24 mouse cellular contexts compared by ENCODE assay signal in genomic region chr2:165475412-165475811, GRCm38 (mm10). TPM values are rescaled to one million over a fixed set of nuclear protein-coding genes. Genes with fewer than 3 reads are reported as not detected.
DNase-seq lines count a peak whose midpoint lies in the region; ATAC-seq and TF ChIP-seq lines count a peak whose summit lies in the region.
"Had no signal": no experiment of that assay in that cellular context is flagged by ENCODE, and none has a peak within 500 bp of the region (broad histone marks: within the 10 kb centered on the region; RNA-seq: fewer than 3 reads in every experiment).

No protein-coding gene starts in this region.

- no peak overlapping the region for H3K4me3 ChIP-seq in forebrain, embryonic 10.5 days
- H3K4me3 ChIP-seq in forebrain, embryonic 11.5 days (ENCODE audit: low read depth, low read length) = no peak overlapping the region
- H3K4me3 ChIP-seq in kidney, adult 2 months (ENCODE audit: insufficient read depth, low read depth, low read length) = no peak overlapping the region
- no peak overlapping the region for H3K4me3 ChIP-seq in liver, postnatal 0 days (ENCODE audit: low read depth, low read length)
- no peak overlapping the region for H3K4me3 ChIP-seq in liver, embryonic 11.5 days (ENCODE audit: low read depth, low read length)
- H3K4me3 ChIP-seq: embryonic facial prominence, embryonic 10.5 days; embryonic facial prominence, embryonic 12.5 days; forebrain, embryonic 13.5 days; forebrain, embryonic 15.5 days had no signal

- WGBS in forebrain, embryonic 10.5 days = 80% methylated on average over 7 of the region's 7 CpGs
- WGBS in forebrain, embryonic 11.5 days = 76% methylated on average over 7 of the region's 7 CpGs
- 57% methylated on average over 7 of the region's 7 CpGs for WGBS in kidney, adult 2 months
- 62% methylated on average over 7 of the region's 7 CpGs for WGBS in liver, postnatal 0 days (ENCODE audit: insufficient replicate concordance)
- WGBS in liver, embryonic 11.5 days = 82% methylated on average over 7 of the region's 7 CpGs

- H3K4me2 ChIP-seq in forebrain, embryonic 11.5 days (ENCODE audit: low read depth, low read length, severe bottlenecking) = no peak overlapping the region
- no peak overlapping the region for H3K4me2 ChIP-seq in liver, postnatal 0 days (ENCODE audit: low read depth, low read length)
- H3K4me2 ChIP-seq in liver, embryonic 11.5 days = no peak overlapping the region
- H3K4me2 ChIP-seq: embryonic facial prominence, embryonic 12.5 days; forebrain, embryonic 13.5 days; forebrain, embryonic 15.5 days had no signal

- H3K9ac ChIP-seq in forebrain, embryonic 11.5 days (ENCODE audit: low read length) = no peak overlapping the region
- no peak overlapping the region for H3K9ac ChIP-seq in liver, postnatal 0 days (replicated peaks)
- no peak overlapping the region for H3K9ac ChIP-seq in liver, embryonic 11.5 days (ENCODE audit: low read depth, low read length)
- H3K9ac ChIP-seq: embryonic facial prominence, embryonic 12.5 days; forebrain, embryonic 13.5 days; forebrain, embryonic 15.5 days; forebrain, postnatal 0 days had no signal

- H3K27ac ChIP-seq in forebrain, embryonic 10.5 days = 0 out of 2 replicates have a peak overlapping the region, but pooled peaks have one; percentile 32
- no peak overlapping the region for H3K27ac ChIP-seq in forebrain, embryonic 11.5 days (ENCODE audit: low read depth, low read length)
- H3K27ac ChIP-seq in kidney, adult 2 months (ENCODE audit: insufficient read depth, low read depth, low read length) = peak overlapping the region; percentile 22; the same call in 1 of the 2 replicates
- no peak overlapping the region for H3K27ac ChIP-seq in liver, postnatal 0 days (ENCODE audit: low read depth)
- no peak overlapping the region for H3K27ac ChIP-seq in liver, embryonic 11.5 days (ENCODE audit: low read depth, low read length)
- H3K27ac ChIP-seq: embryonic facial prominence, embryonic 10.5 days; embryonic facial prominence, embryonic 12.5 days; forebrain, embryonic 13.5 days; forebrain, embryonic 15.5 days had no signal

- TF ChIP-seq EP300 in liver, postnatal 0 days (IDR thresholded peaks at IDR 0.05; ENCODE audit: low read depth) = no peak

- no peak for TF ChIP-seq POLR2A in kidney, adult 2 months (IDR thresholded peaks at IDR 0.05; ENCODE audit: low read depth, low read length)

- no peaks in the 10 kb centered on the region for H3K36me3 ChIP-seq in forebrain, embryonic 10.5 days (replicated peaks)
- H3K36me3 ChIP-seq in forebrain, embryonic 11.5 days (ENCODE audit: control insufficient read depth, insufficient read depth, low read length) = no peaks in the 10 kb centered on the region
- H3K36me3 ChIP-seq in kidney, adult 2 months (ENCODE audit: control insufficient read depth, insufficient read depth, low read length) = no peaks in the 10 kb centered on the region
- H3K36me3 ChIP-seq in liver, postnatal 0 days (replicated peaks; ENCODE audit: insufficient read depth, low read length) = no peaks in the 10 kb centered on the region
- no peaks in the 10 kb centered on the region for H3K36me3 ChIP-seq in liver, embryonic 11.5 days (ENCODE audit: control insufficient read depth, insufficient read depth, low read length)
- H3K36me3 ChIP-seq: embryonic facial prominence, embryonic 10.5 days; embryonic facial prominence, embryonic 12.5 days; forebrain, embryonic 15.5 days; G1E had no signal

- H3K9me3 ChIP-seq in forebrain, embryonic 10.5 days = no peaks in the 10 kb centered on the region
- H3K9me3 ChIP-seq in forebrain, embryonic 11.5 days (ENCODE audit: control insufficient read depth, low read length) = no peaks in the 10 kb centered on the region
- H3K9me3 ChIP-seq in liver, postnatal 0 days (ENCODE audit: low read length) = no peaks in the 10 kb centered on the region
- H3K9me3 ChIP-seq in liver, embryonic 11.5 days (ENCODE audit: control insufficient read depth, low read length) = no peaks in the 10 kb centered on the region
- H3K9me3 ChIP-seq: embryonic facial prominence, embryonic 10.5 days; embryonic facial prominence, embryonic 12.5 days; forebrain, embryonic 13.5 days; forebrain, embryonic 15.5 days; G1E had no signal

- TF ChIP-seq CTCF in kidney, adult 2 months (conservative IDR thresholded peaks at IDR 0.05; ENCODE audit: insufficient read depth, insufficient read length, low read depth, low read length) = no peak
- TF ChIP-seq CTCF in liver, postnatal 0 days (IDR thresholded peaks at IDR 0.05; ENCODE audit: low read depth) = no peak

- H3K4me1 ChIP-seq in forebrain, embryonic 10.5 days = peaks cover 25% of the 10 kb centered on the region
- peaks cover 6% of the 10 kb centered on the region for H3K4me1 ChIP-seq in forebrain, embryonic 11.5 days (replicated peaks; ENCODE audit: control insufficient read depth, insufficient read depth, low read length)
- H3K4me1 ChIP-seq in kidney, adult 2 months (ENCODE audit: control insufficient read depth, insufficient read depth, low read length) = peaks cover 8% of the 10 kb centered on the region; the same call in 1 of the 2 replicates
- H3K4me1 ChIP-seq in liver, postnatal 0 days (ENCODE audit: insufficient read depth) = peaks cover 7% of the 10 kb centered on the region; the same call in 1 of the 2 replicates
- H3K4me1 ChIP-seq in liver, embryonic 11.5 days (replicated peaks; ENCODE audit: control insufficient read depth, insufficient read depth, low read length) = no peaks in the 10 kb centered on the region

- no peak for ATAC-seq in forebrain, embryonic 11.5 days (replicated peaks; ENCODE audit: low FRiP score)
- 0 out of 2 replicates have a peak, but pooled peaks have one; percentile 28 for ATAC-seq in liver, postnatal 0 days
- no peak for ATAC-seq in liver, embryonic 11.5 days (replicated peaks; ENCODE audit: low FRiP score)
- ATAC-seq: activated CD4-positive, CD25-positive, alpha-beta regulatory T cell, adult 4 months; CD4-positive, CD25-positive, alpha-beta regulatory T cell, adult 4 months; forebrain, embryonic 13.5 days; forebrain, embryonic 15.5 days; forebrain, postnatal 0 days; Patski had no signal

- H3K27me3 ChIP-seq in forebrain, embryonic 10.5 days (ENCODE audit: poor library complexity, severe bottlenecking) = peaks cover 41% of the 10 kb centered on the region
- H3K27me3 ChIP-seq in forebrain, embryonic 11.5 days (ENCODE audit: control insufficient read depth, insufficient read depth, low read length) = peaks cover 5% of the 10 kb centered on the region; the same call in 1 of the 2 replicates
- no peaks in the 10 kb centered on the region for H3K27me3 ChIP-seq in kidney, adult 2 months (replicated peaks; ENCODE audit: control insufficient read depth, insufficient read depth, low read length)
- peaks cover 5% of the 10 kb centered on the region; the same call in 1 of the 2 replicates for H3K27me3 ChIP-seq in liver, postnatal 0 days (ENCODE audit: insufficient read depth, low read length)
- H3K27me3 ChIP-seq in liver, embryonic 11.5 days (replicated peaks; ENCODE audit: control insufficient read depth, insufficient read depth, low read length) = peaks cover 23% of the 10 kb centered on the region
- H3K27me3 ChIP-seq: Patski had no signal

- DNase-seq in forebrain, embryonic 10.5 days (ENCODE audit: extremely low spot score, low spot score) = no peak
- no peak for DNase-seq in forebrain, embryonic 11.5 days (ENCODE audit: low spot score)
- peak; percentile 55 for DNase-seq in kidney, adult 2 months
- no peak for DNase-seq in kidney, postnatal 36 days
- DNase-seq in liver, postnatal 0 days = no peak
- no peak for DNase-seq in liver, embryonic 11.5 days (ENCODE audit: low spot score)
- DNase-seq: adrenal gland, adult 8-10 months; adrenal gland, postnatal 14 days; adrenal gland, postnatal 36 days; B cell, adult 2 months; cerebellum, adult 11-12 months; cerebellum, adult 2 months; cerebellum, adult 9-10 months; cerebellum, postnatal 10 days; cerebellum, postnatal 25 days; forebrain, postnatal 0 days had no signal

RNA-seq across cellular contexts. Expression of gene Slc13a3, which starts 2.4 kb away (rescaled TPM):
- polyA plus RNA-seq in forebrain, embryonic 10.5 days (2016; fragmentation: Nextera tagmentation; extraction: Ambion mirVana) = 0.69 and 0.77 TPM in 2 replicates
- 1.9 and 2.5 TPM in 2 replicates for polyA plus RNA-seq in forebrain, embryonic 11.5 days (2014; fragmentation: Nextera tagmentation; extraction: Ambion mirVana)
- polyA plus RNA-seq in kidney, adult 2 months (2012; rRNA removed) = 584 and 709 TPM in 2 replicates
- 46.2 and 49.5 TPM in 2 replicates for polyA plus RNA-seq in liver, postnatal 0 days (2015; fragmentation: Nextera tagmentation; extraction: Ambion mirVana)
- 2.9 and 4.0 TPM in 2 replicates for polyA plus RNA-seq in liver, embryonic 11.5 days (2014; fragmentation: Nextera tagmentation; extraction: Ambion mirVana)
- polyA plus RNA-seq: activated CD4-positive, CD25-positive, alpha-beta regulatory T cell, adult 4 months; G1E had no signal

RNA-seq across cellular contexts. Expression of gene Trp53rka, which starts 17.7 kb away (rescaled TPM):
- 55.3 and 59.3 TPM in 2 replicates for polyA plus RNA-seq in forebrain, embryonic 10.5 days (2016; fragmentation: Nextera tagmentation; extraction: Ambion mirVana)
- polyA plus RNA-seq in forebrain, embryonic 11.5 days (2014; fragmentation: Nextera tagmentation; extraction: Ambion mirVana) = 53.1 and 58.9 TPM in 2 replicates
- 15.5 and 16.3 TPM in 2 replicates for polyA plus RNA-seq in kidney, adult 2 months (2012; rRNA removed)
- 8.8 and 9.1 TPM in 2 replicates for polyA plus RNA-seq in liver, postnatal 0 days (2015; fragmentation: Nextera tagmentation; extraction: Ambion mirVana)
- polyA plus RNA-seq in liver, embryonic 11.5 days (2014; fragmentation: Nextera tagmentation; extraction: Ambion mirVana) = 28.8 and 31.4 TPM in 2 replicates

RNA-seq across cellular contexts. Expression of gene Slc2a10, which starts 28.2 kb away (rescaled TPM):
- 4.6 and 5.9 TPM in 2 replicates for polyA plus RNA-seq in forebrain, embryonic 10.5 days (2016; fragmentation: Nextera tagmentation; extraction: Ambion mirVana)
- polyA plus RNA-seq in forebrain, embryonic 11.5 days (2014; fragmentation: Nextera tagmentation; extraction: Ambion mirVana) = 4.2 TPM in 2 replicates
- 1.5 and 1.7 TPM in 2 replicates for polyA plus RNA-seq in kidney, adult 2 months (2012; rRNA removed)
- 0.13 and 0.34 TPM in 2 replicates for polyA plus RNA-seq in liver, postnatal 0 days (2015; fragmentation: Nextera tagmentation; extraction: Ambion mirVana)
- polyA plus RNA-seq in liver, embryonic 11.5 days (2014; fragmentation: Nextera tagmentation; extraction: Ambion mirVana) = 1.6 and 2.1 TPM in 2 replicates
- polyA plus RNA-seq: activated CD4-positive, CD25-positive, alpha-beta regulatory T cell, adult 4 months; CD4-positive, CD25-positive, alpha-beta regulatory T cell, adult 4 months; G1E; Patski had no signal

Comparison
In these comparisons a context has a peak if more than half of its experiments do, and no peak if none do; other contexts are left out.
1. H3K27ac ChIP-seq: peak in forebrain, embryonic 10.5 days (single experiment) and kidney, adult 2 months (single experiment); none in forebrain, embryonic 11.5 days (single experiment), liver, postnatal 0 days (single experiment) and liver, embryonic 11.5 days (single experiment).